Mouse (Mus musculus): ENCODE measurements around the gene Msh4.
"Not testable (repeated sequence)": the region's sequence is repeated elsewhere in the genome, so short reads cannot be mapped to it uniquely, and the experiment has no call there.

Msh4 gene

GRCm38 (mm10) chr3:153849368-153850015, 56.4 kb downstream of the Msh4 start:
- peak; percentile 34 for DNase-seq (ENCODE audit: low spot score)

GRCm38 (mm10) chr3:153847207-153847733, 58.7 kb downstream of the Msh4 start:
- no peak for DNase-seq (ENCODE audit: low spot score)

- no peak for DNase-seq (ENCODE audit: low spot score)
Measured at GRCm38 (mm10) chr3:153846109-153846508, 59.8 kb downstream of the Msh4 start.

GRCm38 (mm10) chr3:153845500-153845899, 60.4 kb downstream of the Msh4 start:
- DNase-seq (ENCODE audit: low spot score), result no peak

- no peak for DNase-seq (ENCODE audit: low spot score)
Measured at GRCm38 (mm10) chr3:153844757-153845156, 61.2 kb downstream of the Msh4 start.

- no peak for DNase-seq (ENCODE audit: low spot score)
Measured at GRCm38 (mm10) chr3:153844030-153844429, 61.9 kb downstream of the Msh4 start, which contains the start of gene Asb17. Asb17 (plus strand) TSS chr3:153844209.

GRCm38 (mm10) chr3:153837593-153837992, 68.3 kb downstream of the Msh4 start:
- no peak for DNase-seq (ENCODE audit: low spot score)

- DNase-seq (ENCODE audit: low spot score), result no peak
Measured at GRCm38 (mm10) chr3:153836316-153836715, 69.6 kb downstream of the Msh4 start.

- peak; percentile 84 for DNase-seq (ENCODE audit: low spot score)
Measured at GRCm38 (mm10) chr3:153835455-153836086, 70.4 kb downstream of the Msh4 start.

GRCm38 (mm10) chr3:153834071-153834470, 71.9 kb downstream of the Msh4 start:
- no peak for DNase-seq (ENCODE audit: low spot score)

GRCm38 (mm10) chr3:153832654-153832945, 73.3 kb downstream of the Msh4 start:
- no peak for DNase-seq (ENCODE audit: low spot score)

- no peak for DNase-seq (ENCODE audit: low spot score)
Measured at GRCm38 (mm10) chr3:153831873-153832653, 73.9 kb downstream of the Msh4 start.

GRCm38 (mm10) chr3:153831014-153831872, 74.7 kb downstream of the Msh4 start:
- DNase-seq (ENCODE audit: low spot score), result no peak

- DNase-seq (ENCODE audit: low spot score), result not testable (repeated sequence)
Measured at GRCm38 (mm10) chr3:153829788-153830187, 76.2 kb downstream of the Msh4 start.

GRCm38 (mm10) chr3:153826616-153827015, 79.3 kb downstream of the Msh4 start:
- no peak for DNase-seq (ENCODE audit: low spot score)

- DNase-seq (ENCODE audit: low spot score), result no peak
Measured at GRCm38 (mm10) chr3:153825197-153825596, 80.7 kb downstream of the Msh4 start.

- DNase-seq (ENCODE audit: low spot score), result no peak
Measured at GRCm38 (mm10) chr3:153823671-153824515, 82.0 kb downstream of the Msh4 start.

GRCm38 (mm10) chr3:153819438-153819837, 86.5 kb downstream of the Msh4 start:
- DNase-seq (ENCODE audit: low spot score), result no peak

- no peak for DNase-seq (ENCODE audit: low spot score)
Measured at GRCm38 (mm10) chr3:153818723-153819122, 87.2 kb downstream of the Msh4 start.

GRCm38 (mm10) chr3:153817376-153817890, 88.5 kb downstream of the Msh4 start:
- no peak for DNase-seq (ENCODE audit: low spot score)

- no peak for DNase-seq (ENCODE audit: low spot score)
Measured at GRCm38 (mm10) chr3:153814026-153814425, 91.9 kb downstream of the Msh4 start.
